Mouse (Mus musculus) erythroblast, adult 5-6 weeks (primary cell): ENCODE results near the gene Crygn. TPM values are rescaled to one million over a fixed set of nuclear protein-coding genes. Genes with fewer than 3 reads are reported as not detected.

Experiments
- ATAC-seq: replicated peaks from 2 replicates; pipeline ENCODE4 v1.8.0; 2016; ENCODE audit warnings: moderate number of reproducible peaks, mild to moderate bottlenecking, moderate TSS enrichment, inconsistent platforms; ENCODE audit not compliant: poor library complexity, low FRiP score, severe bottlenecking
- total RNA-seq, 2 experiments: library from RNA; stranded (forward) in 1 of 2; stranded (reverse) in 1 of 2; fragments of 150-400 nt in 1 of 2; fragments of 200-764, 138-1000 nt in 1 of 2; gene quantifications; 2 replicates each; pipeline versions ENCODE4 v1.2.3 to v1.2.4; 2015 to 2017; ENCODE audit warnings: low replicate concordance in 2 of 2

The Crygn gene
- total RNA-seq, 2 experiments from 2014 or later, result not detected

DNA sequence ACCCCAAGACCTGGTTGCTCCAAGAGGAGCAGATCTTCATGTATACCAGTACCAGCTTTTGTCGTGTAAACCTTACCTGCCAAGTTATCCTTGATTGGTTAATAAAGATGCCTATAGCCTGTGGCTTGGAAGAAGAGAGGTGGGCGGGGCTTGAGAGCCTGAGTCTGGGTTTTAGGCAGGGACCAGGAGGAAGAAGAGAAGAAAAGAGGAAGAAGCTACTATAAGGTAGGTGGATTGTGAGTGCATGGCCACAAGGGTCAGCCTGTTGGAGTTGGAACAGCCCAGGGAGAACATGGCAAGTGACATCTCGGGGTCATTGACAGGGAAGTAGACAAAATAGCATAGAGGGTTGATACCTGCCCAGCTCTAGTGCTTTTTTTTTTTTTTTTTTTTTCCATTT is 38.0 kb downstream of the Crygn start:
- ATAC-seq, result no peak

DNA sequence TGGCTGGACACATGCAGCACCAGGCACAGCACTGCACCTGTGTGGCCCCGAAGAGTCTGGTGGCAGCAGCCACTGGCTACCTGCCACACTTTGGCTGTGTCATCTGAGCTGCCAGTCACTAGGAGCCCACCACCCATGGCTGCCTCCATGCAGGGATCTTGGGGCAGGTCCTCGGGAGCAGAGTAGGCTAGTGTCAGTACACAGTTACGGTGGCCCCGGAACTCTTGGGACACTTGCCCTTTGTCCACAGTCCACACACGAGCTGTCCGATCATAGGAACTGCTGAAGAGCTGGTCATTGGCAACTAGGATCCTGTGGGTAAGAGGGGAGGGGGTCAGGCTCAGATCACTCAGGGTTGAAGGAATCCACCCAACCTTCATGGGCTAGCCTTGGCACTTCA is 39.7 kb downstream of the Crygn start:
- no peak for ATAC-seq

DNA sequence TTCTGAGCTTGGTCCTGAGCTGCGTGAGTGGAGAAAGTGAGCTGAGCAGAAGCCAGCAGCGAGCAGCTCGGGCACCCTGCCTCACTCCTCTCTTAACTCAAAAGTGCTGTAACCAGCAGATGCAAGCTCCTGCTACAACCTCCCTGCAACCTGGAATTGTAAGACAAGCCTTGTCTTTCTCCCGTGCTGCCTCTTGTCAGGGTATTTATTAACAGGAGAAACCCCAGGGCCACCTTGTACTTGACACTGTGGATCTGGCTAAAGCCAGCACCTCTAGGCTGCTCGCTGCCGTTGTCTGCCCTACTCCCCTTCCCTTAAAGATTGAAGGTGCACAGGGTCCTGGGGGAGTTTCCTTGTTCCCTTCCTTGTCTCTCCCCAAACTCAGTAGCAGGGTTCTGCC is 43.8 kb downstream of the Crygn start:
- ATAC-seq, result no peak

DNA sequence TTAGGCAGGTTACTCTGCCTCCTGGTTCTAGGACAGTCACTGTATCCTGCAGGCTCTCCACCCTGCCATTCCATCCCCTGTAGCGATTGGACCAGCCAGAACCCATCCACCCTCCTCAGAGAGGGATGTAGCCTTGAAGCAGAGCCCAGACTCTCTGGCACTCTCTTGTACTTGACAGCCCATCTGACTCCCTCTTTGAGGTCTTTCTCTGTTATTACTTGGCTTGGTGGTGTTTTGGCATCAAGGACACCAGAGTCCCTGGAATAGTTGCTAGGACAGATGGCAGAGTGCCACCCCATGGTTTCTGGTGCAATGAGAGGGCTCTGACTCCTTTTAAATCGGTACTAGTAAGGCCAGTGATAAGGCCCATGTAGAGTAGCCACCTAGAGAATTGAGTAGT is 44.6 kb downstream of the Crygn start:
- no peak for ATAC-seq

DNA sequence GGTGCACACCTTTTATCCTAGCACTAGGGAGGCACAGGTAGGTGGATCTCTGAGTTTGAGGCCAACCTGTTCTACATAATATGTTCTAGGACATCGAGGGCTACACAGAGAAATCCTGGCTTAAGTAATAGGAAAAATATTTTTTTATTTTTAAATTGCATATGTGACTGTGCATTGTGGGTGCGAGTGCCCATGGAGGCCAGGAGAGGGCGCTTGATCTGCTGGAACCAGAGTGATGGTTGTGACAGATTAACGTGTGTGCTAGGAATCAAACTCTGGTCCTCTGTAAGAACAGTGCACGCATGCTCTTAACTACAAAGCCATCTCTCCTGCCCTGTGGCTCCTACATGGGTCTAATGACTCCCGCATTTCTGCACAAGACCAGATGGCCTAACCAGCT is 46.2 kb downstream of the Crygn start:
- ATAC-seq, result no peak

DNA sequence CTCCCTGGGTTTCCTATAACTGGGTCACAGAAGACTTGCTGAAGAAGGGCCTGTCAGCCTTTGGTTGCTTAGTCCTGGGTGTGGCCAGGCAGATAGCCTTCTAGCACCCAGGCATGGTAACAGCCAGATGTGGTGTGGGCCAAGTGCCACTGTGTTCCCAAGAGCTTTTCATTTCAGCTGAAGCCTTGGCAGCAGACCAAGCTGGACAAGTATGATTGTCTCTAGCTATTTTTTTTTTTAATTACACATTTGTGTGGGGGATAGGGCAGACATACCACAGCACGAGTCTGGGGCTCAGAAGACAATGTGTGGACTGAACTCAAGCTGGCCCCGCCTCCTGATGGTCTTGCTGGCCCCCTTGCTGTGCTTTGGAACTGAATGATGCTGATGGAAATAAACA is 47.8 kb downstream of the Crygn start:
- no peak for ATAC-seq

DNA sequence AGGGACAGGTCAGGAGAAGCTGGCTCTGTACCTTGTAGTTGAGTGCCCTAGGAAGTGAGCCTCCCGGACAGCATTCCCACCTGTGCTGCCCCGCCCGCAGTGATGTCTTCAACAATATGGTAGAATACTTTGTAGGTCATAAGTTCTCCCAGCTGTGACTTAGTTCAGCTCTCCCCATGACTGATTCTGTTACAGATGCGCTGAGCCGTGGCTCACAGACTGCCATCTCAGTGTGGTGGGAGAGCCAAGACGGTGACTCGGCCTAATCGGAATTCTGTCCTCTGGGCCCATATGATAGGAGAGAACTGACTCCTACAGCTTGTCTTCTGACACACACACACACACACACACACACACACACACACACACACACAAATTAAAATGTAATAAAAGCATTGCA is 53.2 kb downstream of the Crygn start:
- no peak for ATAC-seq

DNA sequence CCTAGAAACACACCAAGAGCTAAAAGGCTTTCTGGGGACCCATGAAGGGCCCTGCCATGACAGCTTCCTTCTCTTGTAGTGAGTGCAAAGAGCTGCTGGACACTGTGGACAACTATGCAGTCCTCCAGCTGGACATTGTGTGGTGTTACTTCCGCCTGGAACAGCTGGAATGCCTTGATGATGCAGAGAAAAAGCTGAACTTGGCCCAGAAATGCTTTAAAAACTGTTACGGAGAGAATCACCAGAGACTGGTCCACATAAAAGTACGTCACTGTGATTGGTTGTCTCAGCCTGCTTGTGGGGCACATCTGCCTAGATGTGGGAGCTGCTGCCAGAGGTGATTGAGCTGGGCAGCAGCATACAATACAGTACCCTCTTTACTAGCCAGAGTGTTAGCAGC is 56.5 kb downstream of the Crygn start:
- no peak for ATAC-seq

Other genes starting within 250 kb of the Crygn start
- gene Gbx1, start 230.8 kb downstream of the Crygn start, total RNA-seq (2015; ENCODE audit: low replicate concordance), result not detected in 2 replicates
- not detected in 2 replicates for gene Gbx1, start 230.8 kb downstream of the Crygn start, total RNA-seq (2017; ENCODE audit: low replicate concordance)
- not detected in 2 replicates for gene Asb10, start 217.0 kb downstream of the Crygn start, total RNA-seq (2015; ENCODE audit: low replicate concordance)
- gene Asb10, start 217.0 kb downstream of the Crygn start, total RNA-seq (2017; ENCODE audit: low replicate concordance), result 0.14 TPM in 1 of 2 replicates, not detected in the other
- gene 4931409K22Rik, start 201.2 kb downstream of the Crygn start, total RNA-seq (2015; ENCODE audit: low replicate concordance), result not detected in 2 replicates
- not detected in 2 replicates for gene 4931409K22Rik, start 201.2 kb downstream of the Crygn start, total RNA-seq (2017; ENCODE audit: low replicate concordance)
- gene Abcf2, start 180.5 kb downstream of the Crygn start, total RNA-seq (2015; ENCODE audit: low replicate concordance), result 7.1 and 9.8 TPM in 2 replicates
- 17.4 and 22.3 TPM in 2 replicates for gene Abcf2, start 180.5 kb downstream of the Crygn start, total RNA-seq (2017; ENCODE audit: low replicate concordance)
- gene Chpf2, start 171.3 kb downstream of the Crygn start, total RNA-seq (2015; ENCODE audit: low replicate concordance), result 0.96 and 1.3 TPM in 2 replicates
- 1.6 and 3.6 TPM in 2 replicates for gene Chpf2, start 171.3 kb downstream of the Crygn start, total RNA-seq (2017; ENCODE audit: low replicate concordance)
- not detected in 2 replicates for gene Smarcd3, start 133.6 kb downstream of the Crygn start, total RNA-seq (2015; ENCODE audit: low replicate concordance)
- 0.42 TPM in 1 of 2 replicates, not detected in the other for gene Smarcd3, start 133.6 kb downstream of the Crygn start, total RNA-seq (2017; ENCODE audit: low replicate concordance)
- gene Nub1, start 72.5 kb downstream of the Crygn start, total RNA-seq (2015; ENCODE audit: low replicate concordance), result 17.7 and 23.6 TPM in 2 replicates
- 41.7 and 52.3 TPM in 2 replicates for gene Nub1, start 72.5 kb downstream of the Crygn start, total RNA-seq (2017; ENCODE audit: low replicate concordance)
- not detected in 2 replicates for gene Wdr86, start 27.3 kb downstream of the Crygn start, total RNA-seq (2015; ENCODE audit: low replicate concordance)
- gene Wdr86, start 27.3 kb downstream of the Crygn start, total RNA-seq (2017; ENCODE audit: low replicate concordance), result not detected in 2 replicates
- 41.8 and 47.7 TPM in 2 replicates for gene Rheb, start 84.6 kb upstream of the Crygn start, total RNA-seq (2015; ENCODE audit: low replicate concordance)
- gene Rheb, start 84.6 kb upstream of the Crygn start, total RNA-seq (2017; ENCODE audit: low replicate concordance), result 13.9 and 33.6 TPM in 2 replicates